Mouse (Mus musculus): ENCODE results near the gene Cbfa2t3. TPM values are rescaled to one million over a fixed set of nuclear protein-coding genes. Genes with fewer than 3 reads are reported as not detected.

The Cbfa2t3 gene
- polyA plus RNA-seq, 2 experiments = 1.9 to 3.3 TPM

GRCm38 (mm10) chr8:122725187-122725586, 26.3 kb upstream of the Cbfa2t3 start:
- Histone ChIP-seq H3K27me3 (ENCODE audit: control insufficient read depth, insufficient read depth, low read length) (peaks cover 41% of the 10 kb centered on the region), H3K9ac (replicated peaks) (no peak overlapping the region), H3K9me3 (ENCODE audit: control insufficient read depth, low read length) (no peaks in the 10 kb centered on the region), H3K27ac (no peak overlapping the region), H3K4me1 (replicated peaks; ENCODE audit: control insufficient read depth in 2 of 2, insufficient read depth in 2 of 2, low read length in 1 of 2) (peaks cover 21 to 24% of the 10 kb centered on the region in 2 experiments), H3K4me3 (ENCODE audit: insufficient read depth in 1 of 2, low read depth in 2 of 2, low read length in 2 of 2) (no peak overlapping the region), H3K4me2 (ENCODE audit: low read depth) (no peak overlapping the region), H3K36me3 (replicated peaks; ENCODE audit: control insufficient read depth, insufficient read depth, low read depth) (no peaks in the 10 kb centered on the region)
- WGBS (ENCODE audit: insufficient replicate concordance) = 87% methylated on average over 6 of the region's 6 CpGs
- DNase-seq (ENCODE audit: low read depth in 3 of 3, low spot score in 3 of 3) (no peak), ATAC-seq (ENCODE audit: insufficient read depth) (no peak)
- TF ChIP-seq CTCF (IDR thresholded peaks at IDR 0.05; ENCODE audit: low read depth) (no peak), EP300 (IDR thresholded peaks at IDR 0.05; ENCODE audit: low read depth) (no peak)

GRCm38 (mm10) chr8:122720811-122721640, 22.1 kb upstream of the Cbfa2t3 start:
- Histone ChIP-seq H3K27me3 (ENCODE audit: control insufficient read depth, insufficient read depth, low read length) (peaks cover 30% of the 10 kb centered on the region), H3K27ac (peak overlapping the region; percentile 94)

GRCm38 (mm10) chr8:122720070-122720729, 21.3 kb upstream of the Cbfa2t3 start:
- TF ChIP-seq CTCF (IDR thresholded peaks at IDR 0.05; ENCODE audit: low read depth) (no peak), EP300 (IDR thresholded peaks at IDR 0.05; ENCODE audit: low read depth) (peak; percentile 97)
- H3K4me3 ChIP-seq (ENCODE audit: insufficient read depth in 1 of 2, low read depth in 2 of 2, low read length in 2 of 2) = peak overlapping the region; percentile 41 to 48
- H3K4me1 ChIP-seq (replicated peaks; ENCODE audit: control insufficient read depth in 2 of 2, insufficient read depth in 2 of 2, low read length in 1 of 2) = peaks cover 42 to 48% of the 10 kb centered on the region in 2 experiments
- ATAC-seq (ENCODE audit: insufficient read depth) = peak; percentile 81
- H3K27ac ChIP-seq = peak overlapping the region; percentile 94
- WGBS (ENCODE audit: insufficient replicate concordance) = under 1% methylated on average over 25 of the region's 25 CpGs
- H3K36me3 ChIP-seq (replicated peaks; ENCODE audit: control insufficient read depth, insufficient read depth, low read depth) = no peaks in the 10 kb centered on the region
- peak; percentile 90 to 95 (median 92) for DNase-seq (ENCODE audit: low read depth in 3 of 3, low spot score in 3 of 3)
- no peaks in the 10 kb centered on the region for H3K9me3 ChIP-seq (ENCODE audit: control insufficient read depth, low read length)
- peaks cover 24% of the 10 kb centered on the region for H3K27me3 ChIP-seq (ENCODE audit: control insufficient read depth, insufficient read depth, low read length)
- peak overlapping the region; percentile 50 for H3K9ac ChIP-seq (replicated peaks)
- peak overlapping the region; percentile 85 for H3K4me2 ChIP-seq (ENCODE audit: low read depth)

More at GRCm38 (mm10) chr8:122720811-122721640, 22.1 kb upstream of the Cbfa2t3 start:
- H3K9me3 ChIP-seq (ENCODE audit: control insufficient read depth, low read length) = no peaks in the 10 kb centered on the region
- ATAC-seq (ENCODE audit: insufficient read depth) = peak; percentile 40
- DNase-seq (ENCODE audit: low read depth in 3 of 3, low spot score in 3 of 3) = no peak
- peaks cover 42 to 48% of the 10 kb centered on the region in 2 experiments for H3K4me1 ChIP-seq (replicated peaks; ENCODE audit: control insufficient read depth in 2 of 2, insufficient read depth in 2 of 2, low read length in 1 of 2)
- H3K4me3 ChIP-seq (ENCODE audit: insufficient read depth in 1 of 2, low read depth in 2 of 2, low read length in 2 of 2) = peak overlapping the region; percentile 5 to 25; a peak in 2 of 4 replicates
- peak overlapping the region; percentile 85 for H3K4me2 ChIP-seq (ENCODE audit: low read depth)
- no peak for TF ChIP-seq EP300 (IDR thresholded peaks at IDR 0.05; ENCODE audit: low read depth)
- no peak for TF ChIP-seq CTCF (IDR thresholded peaks at IDR 0.05; ENCODE audit: low read depth)
- no peaks in the 10 kb centered on the region for H3K36me3 ChIP-seq (replicated peaks; ENCODE audit: control insufficient read depth, insufficient read depth, low read depth)
- WGBS (ENCODE audit: insufficient replicate concordance) = 20% methylated on average over 14 of the region's 14 CpGs
- H3K9ac ChIP-seq (replicated peaks) = peak overlapping the region; percentile 50

GRCm38 (mm10) chr8:122719500-122720065, 20.7 kb upstream of the Cbfa2t3 start:
- TF ChIP-seq EP300 (IDR thresholded peaks at IDR 0.05; ENCODE audit: low read depth) = peak; percentile 98
- peak; percentile 67 for TF ChIP-seq CTCF (IDR thresholded peaks at IDR 0.05; ENCODE audit: low read depth)
- Histone ChIP-seq H3K36me3 (replicated peaks; ENCODE audit: control insufficient read depth, insufficient read depth, low read depth) (no peaks in the 10 kb centered on the region), H3K9ac (replicated peaks) (peak overlapping the region; percentile 61), H3K4me1 (replicated peaks; ENCODE audit: control insufficient read depth in 2 of 2, insufficient read depth in 2 of 2, low read length in 1 of 2) (peaks cover 42 to 48% of the 10 kb centered on the region in 2 experiments), H3K27me3 (ENCODE audit: control insufficient read depth, insufficient read depth, low read length) (peaks cover 19% of the 10 kb centered on the region; the same call in 1 of the 2 replicates), H3K4me3 (ENCODE audit: insufficient read depth in 1 of 2, low read depth in 2 of 2, low read length in 2 of 2) (peak overlapping the region; percentile 41 to 48), H3K9me3 (ENCODE audit: control insufficient read depth, low read length) (no peaks in the 10 kb centered on the region), H3K27ac (peak overlapping the region; percentile 91), H3K4me2 (ENCODE audit: low read depth) (peak overlapping the region; percentile 85)
- WGBS (ENCODE audit: insufficient replicate concordance) = 2% methylated on average over 7 of the region's 7 CpGs
- ATAC-seq (ENCODE audit: insufficient read depth) (peak; percentile 88), DNase-seq (ENCODE audit: low read depth in 3 of 3, low spot score in 3 of 3) (peak; percentile 97 to 98 (median 97))

All from liver, embryonic 14.5 days (tissue).